Mouse (Mus musculus) bone marrow macrophage, adult 2 months (primary cell): ENCODE data around the gene Prmt1.

Experiments
- CTCF ChIP-seq: IDR thresholded peaks from 2 replicates; pipeline ENCODE4 v1.5.1; 2012; ENCODE audit warnings: low read depth, mild to moderate bottlenecking, low read length, moderate library complexity
- POLR2A ChIP-seq: IDR thresholded peaks from 2 replicates; pipeline ENCODE4 v1.6.1; 2012; ENCODE audit warnings: mild to moderate bottlenecking, low read depth, low read length, borderline replicate concordance

DNA sequence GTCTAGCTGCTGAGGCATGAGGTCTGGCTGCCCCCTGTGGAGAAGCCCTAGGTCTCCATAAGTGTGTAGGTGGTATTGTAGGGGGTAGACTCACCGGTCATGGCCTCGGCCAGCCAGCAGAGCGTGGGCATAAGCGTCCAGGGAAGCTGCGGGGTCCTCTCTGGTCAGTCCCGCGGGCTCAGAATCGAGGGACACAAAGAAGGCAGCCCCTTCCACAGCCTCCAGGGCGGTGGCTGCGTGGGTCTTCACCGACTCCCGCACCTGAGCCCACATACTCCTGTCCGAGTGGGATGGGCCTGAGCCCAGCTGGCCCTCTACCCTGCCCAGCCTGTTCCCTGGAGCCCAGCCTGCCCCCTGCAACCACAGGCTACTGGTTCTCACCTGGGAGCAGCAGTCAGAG lies 21.4 kb downstream of the Prmt1 start:
- TF ChIP-seq POLR2A = no peak
- TF ChIP-seq CTCF = no peak
